Mouse (Mus musculus): ENCODE measurements at regions not wholly inside any gene's neighbourhood (a gene's known extent, or its start where the extent isn't known, plus 50 kb on each side); places are given as distances from the start of the nearest gene placed in this dataset.

DNA sequence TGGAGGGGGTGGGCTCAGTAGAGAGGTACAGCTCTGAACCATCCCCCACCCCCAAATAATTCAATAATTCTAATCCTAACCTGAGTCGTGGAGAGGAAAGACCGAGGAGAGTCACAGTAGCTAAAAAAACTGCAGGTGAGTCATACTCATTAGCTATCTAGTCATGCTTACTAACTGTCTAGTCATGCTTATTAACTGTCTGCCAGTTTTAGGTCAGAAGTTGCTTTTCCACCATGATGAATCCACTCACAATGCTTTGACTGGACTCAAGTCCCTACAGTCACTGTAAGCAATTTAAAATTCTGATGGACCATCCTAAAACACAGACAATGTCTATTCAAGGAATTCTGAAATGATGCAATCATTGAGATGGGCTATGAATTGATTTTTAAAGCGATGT lies 110.9 kb upstream of the Ptbp2 start:
- intact Hi-C loops (cut with DNase I; ENCODE audit: low total_unique reads), result no loop called here

DNA sequence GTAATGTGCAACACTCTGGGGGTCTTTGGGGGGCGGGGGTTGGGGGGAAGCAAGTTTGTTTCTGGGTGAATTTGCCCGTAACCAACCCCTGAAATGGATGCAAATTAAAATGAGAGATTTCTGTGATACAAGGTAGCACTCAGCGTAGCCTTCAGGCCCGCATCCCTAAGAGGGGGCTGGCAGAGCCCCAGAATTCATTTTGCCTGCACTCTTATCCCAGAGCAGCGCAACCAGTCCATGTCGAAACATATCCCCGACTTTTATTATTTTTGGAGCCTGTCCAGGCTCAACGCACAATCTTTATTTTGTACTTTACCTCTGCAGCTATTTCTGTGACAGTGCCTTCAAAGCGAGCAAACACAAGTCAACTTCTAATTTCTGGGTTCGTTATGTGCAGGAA lies 109.8 kb upstream of the Ptbp2 start:
- intact Hi-C loops (cut with DNase I; ENCODE audit: low total_unique reads), result no loop called here
- no peak for DNase-seq

More for the DNA sequence above, 110.9 kb upstream of the Ptbp2 start:
- no peak for DNase-seq

DNA sequence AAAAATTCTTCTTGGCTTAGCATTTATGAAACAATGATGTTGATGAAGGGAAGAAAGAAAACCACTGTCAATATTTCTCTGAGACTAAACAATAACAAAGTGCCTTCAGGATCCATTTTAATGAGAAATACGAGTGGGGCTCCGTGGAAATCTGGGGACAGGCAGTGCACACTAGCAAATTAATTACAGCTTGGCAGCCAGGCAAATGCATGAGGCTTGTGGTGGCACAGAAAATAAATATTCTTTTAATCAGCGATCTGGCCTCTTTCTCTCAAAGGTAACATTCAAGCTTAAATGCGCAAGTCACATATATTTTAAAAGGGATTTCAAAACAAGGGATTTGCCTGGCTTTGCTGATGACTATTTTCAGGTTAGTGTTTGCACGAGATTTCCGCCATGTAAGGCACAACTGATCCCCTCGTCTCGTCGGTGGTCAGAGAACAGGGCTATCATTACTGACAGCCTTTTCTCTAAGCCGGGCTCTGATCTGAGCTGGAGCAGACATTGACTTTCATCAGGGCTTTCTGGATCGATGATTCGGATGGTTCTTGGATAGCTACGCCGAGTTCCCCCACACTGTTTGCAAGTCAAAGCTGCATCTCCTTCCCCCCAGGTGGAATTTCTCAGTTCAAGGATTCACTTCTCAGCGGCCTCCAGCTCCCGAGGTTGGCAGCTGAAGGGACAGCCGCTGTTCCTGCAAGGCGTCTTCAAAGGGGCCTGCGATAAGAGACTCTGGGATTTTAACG lies 109.1 kb upstream of the Ptbp2 start:
- intact Hi-C loops (cut with DNase I; ENCODE audit: low total_unique reads), result no loop called here
- no peak for DNase-seq

DNA sequence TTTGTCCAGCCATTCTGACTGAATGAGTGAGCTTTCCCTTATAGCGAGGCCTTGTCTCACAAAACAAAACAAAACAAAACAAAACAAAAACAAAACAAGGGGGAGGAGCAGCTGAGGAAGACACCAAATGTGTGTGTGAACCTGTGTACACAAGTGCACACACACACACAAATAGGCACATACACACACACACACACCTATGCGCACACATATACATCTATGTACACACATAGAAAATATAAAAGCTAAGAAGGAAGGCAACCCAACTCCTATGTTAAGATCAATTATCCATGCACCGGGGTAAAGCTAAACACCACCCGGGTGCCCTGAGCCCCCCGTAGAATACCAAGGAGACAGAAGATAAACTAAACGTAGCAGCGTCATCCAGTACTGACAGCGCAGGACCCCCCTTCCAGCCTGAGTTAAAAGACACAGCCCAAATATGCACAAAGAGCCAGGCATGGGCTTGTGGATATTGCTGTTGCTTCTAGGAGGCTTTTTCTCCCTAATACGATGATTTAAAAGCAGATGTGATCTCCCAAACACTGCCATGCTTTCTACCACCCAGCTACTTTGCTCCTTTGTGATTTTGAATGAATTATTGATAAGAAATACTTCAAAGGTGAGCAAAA lies 108.4 kb upstream of the Ptbp2 start:
- DNase-seq, result no peak
- intact Hi-C loops (cut with DNase I; ENCODE audit: low total_unique reads), result no loop called here

DNA sequence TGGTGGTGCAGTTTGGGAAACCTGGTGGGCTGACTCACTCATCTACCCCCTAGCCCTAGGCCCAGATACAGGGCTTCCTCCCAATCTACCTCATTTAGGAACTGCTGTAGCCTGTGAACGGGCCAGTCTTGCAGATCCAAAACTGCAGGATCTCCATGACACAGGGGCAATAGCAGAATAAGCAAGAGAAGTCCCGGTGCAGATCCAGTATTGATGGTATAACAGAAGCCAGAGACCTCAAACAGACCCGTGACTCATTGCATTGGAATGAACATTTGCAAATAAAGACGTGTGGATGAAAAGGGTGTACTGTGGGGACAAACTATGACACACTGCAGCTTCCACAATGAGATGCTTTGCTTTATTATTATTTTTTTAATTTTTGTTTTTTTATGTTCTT lies 106.6 kb upstream of the Ptbp2 start:
- no peak for DNase-seq
- intact Hi-C loops (cut with DNase I; ENCODE audit: low total_unique reads), result no loop called here

DNA sequence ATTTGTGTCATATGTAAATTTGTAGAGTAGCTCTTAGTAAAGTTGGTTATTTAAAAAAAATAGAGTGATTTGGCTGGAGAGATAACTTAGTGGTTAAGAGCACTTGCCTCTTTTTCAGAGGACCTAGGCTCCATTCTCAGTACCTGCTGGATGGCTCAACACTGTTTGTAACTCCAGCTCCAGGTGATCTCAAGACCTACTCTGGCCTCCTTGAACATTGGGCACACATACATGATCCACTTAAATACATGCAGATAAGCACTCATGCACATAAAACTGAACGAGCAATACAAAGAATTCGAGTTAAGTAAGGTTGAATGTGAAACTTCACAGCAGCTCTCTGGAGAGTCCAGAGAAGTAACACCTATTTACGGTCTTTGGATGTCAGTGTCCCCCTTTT lies 104.2 kb upstream of the Ptbp2 start:
- intact Hi-C loops (cut with DNase I; ENCODE audit: low total_unique reads), result no loop called here

DNA sequence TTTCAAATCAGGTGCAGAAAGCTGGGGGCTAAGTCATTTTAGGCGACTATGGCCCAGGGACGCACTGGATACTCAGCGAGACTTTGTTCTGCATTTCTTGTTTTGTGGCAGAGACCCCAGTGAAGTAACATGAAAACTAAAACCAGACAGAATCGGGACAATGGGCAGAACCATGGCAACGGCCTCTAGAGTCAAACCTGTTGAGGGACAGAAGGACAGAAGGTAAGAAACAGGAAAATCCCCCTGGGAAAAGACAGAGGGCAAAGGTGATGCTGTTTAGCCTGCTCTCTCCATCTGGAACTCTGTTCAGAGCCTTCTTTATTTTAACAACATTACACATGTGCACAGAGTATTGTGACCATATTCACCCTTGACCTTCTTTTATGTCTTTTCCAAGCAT lies 92.1 kb upstream of the Ptbp2 start:
- DNase-seq, result no peak
- intact Hi-C loops (cut with DNase I; ENCODE audit: low total_unique reads), result no loop called here

More for the DNA sequence above, 104.2 kb upstream of the Ptbp2 start:
- DNase-seq, result no peak

DNA sequence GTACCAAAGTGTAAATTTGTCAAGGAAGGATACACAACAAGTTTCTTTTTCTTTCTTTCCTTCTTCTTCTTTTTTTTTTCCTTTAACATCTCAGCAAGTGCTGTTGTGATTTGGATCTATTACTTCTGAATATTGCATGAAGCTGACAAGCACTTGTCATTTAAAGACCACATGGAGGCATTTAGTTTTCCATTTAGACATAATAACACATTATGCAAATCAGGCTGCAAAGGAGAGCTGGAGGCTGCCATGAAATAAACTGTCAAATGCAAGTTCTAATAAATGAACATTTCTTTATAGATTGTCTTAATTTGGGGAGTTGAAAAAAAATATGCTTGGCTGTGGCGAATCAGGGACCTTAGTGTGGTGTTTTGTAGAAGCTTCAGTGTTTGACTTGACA lies 90.8 kb upstream of the Ptbp2 start:
- intact Hi-C loops (cut with DNase I; ENCODE audit: low total_unique reads), result no loop called here
- no peak for DNase-seq

DNA sequence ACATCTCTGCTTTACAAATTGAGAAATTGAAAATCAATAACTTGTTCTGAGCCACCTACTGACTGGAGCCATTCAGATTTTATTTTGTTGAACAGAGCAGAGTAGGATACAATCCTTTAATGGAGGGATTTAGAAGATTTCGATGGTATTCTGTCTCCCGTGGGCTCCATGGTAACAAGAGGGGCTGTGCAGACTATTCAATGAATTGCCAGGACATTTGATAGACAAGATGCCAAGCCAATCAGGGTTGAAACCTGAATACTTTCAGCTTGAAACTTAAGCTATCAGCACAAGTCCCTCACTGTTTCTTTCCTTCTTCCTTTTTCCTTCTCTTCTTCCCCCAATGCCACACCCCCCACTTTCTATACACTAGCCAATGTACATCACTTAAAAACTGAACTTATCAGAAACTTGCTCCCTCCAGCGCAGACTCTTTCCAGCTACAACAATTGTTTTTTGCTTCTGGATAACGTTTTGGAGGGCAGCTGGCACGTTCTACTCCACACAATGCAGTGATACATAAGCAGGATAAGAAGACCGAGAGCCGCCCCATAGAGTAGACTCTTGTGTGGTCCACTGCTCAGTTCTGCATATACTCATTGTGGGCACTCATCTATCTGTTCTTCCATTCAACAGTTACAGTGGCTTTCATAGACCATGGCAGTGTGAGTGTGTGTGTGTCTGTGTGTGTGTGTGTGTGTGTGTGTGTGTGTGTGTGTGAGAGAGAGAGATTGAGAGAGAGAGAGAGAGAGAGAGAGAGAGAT lies 78.1 kb upstream of the Ptbp2 start:
- no peak for DNase-seq
- intact Hi-C loops (cut with DNase I; ENCODE audit: low total_unique reads), result no loop called here
